Mouse (Mus musculus): Measurements from ENCODE around the gene Npepl1. TPM values are rescaled to one million over a fixed set of nuclear protein-coding genes. Genes with fewer than 3 reads are reported as not detected.

The Npepl1 gene
- polyA plus RNA-seq, 1 experiment from 2014 or later = 14.1 TPM

DNA sequence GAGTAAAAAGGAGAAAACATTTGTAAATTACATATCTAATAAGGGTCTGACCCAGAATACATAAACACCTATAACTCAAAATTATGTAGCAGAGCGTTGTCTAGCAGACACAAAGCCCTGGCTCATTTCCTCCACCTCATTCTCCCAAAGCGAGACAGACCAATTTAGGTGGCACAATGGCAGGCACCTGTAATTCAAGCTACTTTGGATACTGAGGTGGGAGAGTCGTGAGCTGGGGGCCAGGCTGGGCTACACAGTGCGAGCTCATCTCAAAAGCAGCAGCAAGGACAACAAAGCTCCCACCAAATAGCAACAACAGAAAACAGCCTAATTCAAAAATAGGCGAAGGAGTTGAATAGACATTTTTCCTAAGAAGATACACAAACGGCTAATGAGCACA, 18.8 kb downstream of the Npepl1 start:
- Histone ChIP-seq H3K4me1 (peaks cover 14% of the 10 kb centered on the region), H3K27ac (replicated peaks) (no peak overlapping the region), H3K4me3 (replicated peaks) (no peak overlapping the region), H3K9me3 (replicated peaks) (no peaks in the 10 kb centered on the region), H3K9ac (replicated peaks) (no peak overlapping the region), H3K4me2 (no peak overlapping the region), H3K36me3 (no peaks in the 10 kb centered on the region), H3K27me3 (replicated peaks) (no peaks in the 10 kb centered on the region)
- ATAC-seq (ENCODE audit: low FRiP score) = no peak
- 83% methylated on average over 6 of the region's 6 CpGs for whole genome bisulfite sequencing

DNA sequence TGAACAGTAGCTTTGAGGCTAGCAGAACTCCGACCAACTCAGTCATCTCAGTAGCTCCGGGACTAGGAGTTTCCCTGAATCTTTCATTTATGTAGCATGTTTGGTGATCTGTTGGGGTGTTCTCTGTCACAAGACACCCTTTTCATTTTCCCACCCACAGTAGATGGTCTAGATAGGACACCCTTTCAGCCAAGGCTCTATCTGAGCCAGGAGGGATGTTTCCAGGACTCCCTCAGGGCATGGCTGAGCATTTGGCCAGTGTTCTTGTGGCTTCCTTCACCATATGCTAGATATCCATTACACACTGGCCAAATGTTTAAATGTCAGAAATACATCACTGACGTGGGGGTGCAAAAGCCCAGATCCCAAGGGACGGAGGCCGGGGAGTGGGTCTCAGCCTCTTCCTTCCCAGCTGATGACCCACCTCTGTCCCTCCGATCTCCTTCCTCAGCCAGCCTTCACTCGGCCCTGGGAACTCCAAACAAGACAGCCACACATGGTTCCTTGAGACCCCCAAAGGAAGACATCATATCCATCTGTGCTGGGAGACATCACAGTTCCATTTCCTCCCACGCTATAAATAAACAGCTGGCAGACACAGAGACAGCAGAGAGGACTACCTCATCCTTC, 20.4 kb downstream of the Npepl1 start:
- H3K27ac ChIP-seq (replicated peaks) = no peak overlapping the region
- H3K4me3 ChIP-seq (replicated peaks) = no peak overlapping the region
- no peak for ATAC-seq (ENCODE audit: low FRiP score)
- H3K9me3 ChIP-seq (replicated peaks) = no peaks in the 10 kb centered on the region
- no peak overlapping the region for H3K4me2 ChIP-seq
- 87% methylated on average over 8 of the region's 8 CpGs for WGBS
- peaks cover 14% of the 10 kb centered on the region for H3K4me1 ChIP-seq
- no peak overlapping the region for H3K9ac ChIP-seq (replicated peaks)
- H3K36me3 ChIP-seq = no peaks in the 10 kb centered on the region
- H3K27me3 ChIP-seq (replicated peaks) = no peaks in the 10 kb centered on the region

- no peaks in the 10 kb centered on the region for H3K36me3 ChIP-seq
- H3K27me3 ChIP-seq (replicated peaks) = no peaks in the 10 kb centered on the region
- no peak overlapping the region for H3K9ac ChIP-seq (replicated peaks)
- WGBS = 89% methylated on average over 8 of the region's 8 CpGs
- no peak for ATAC-seq (ENCODE audit: low FRiP score)
- no peaks in the 10 kb centered on the region for H3K9me3 ChIP-seq (replicated peaks)
- H3K4me1 ChIP-seq = peaks cover under 1% of the 10 kb centered on the region; the same call in 1 of the 2 replicates
- no peak overlapping the region for H3K4me2 ChIP-seq
- H3K4me3 ChIP-seq (replicated peaks) = no peak overlapping the region
- H3K27ac ChIP-seq (replicated peaks) = no peak overlapping the region
These were observed 22.3 kb downstream of the Npepl1 start for GRCm38 (mm10) chr2:174132413-174132969.

DNA sequence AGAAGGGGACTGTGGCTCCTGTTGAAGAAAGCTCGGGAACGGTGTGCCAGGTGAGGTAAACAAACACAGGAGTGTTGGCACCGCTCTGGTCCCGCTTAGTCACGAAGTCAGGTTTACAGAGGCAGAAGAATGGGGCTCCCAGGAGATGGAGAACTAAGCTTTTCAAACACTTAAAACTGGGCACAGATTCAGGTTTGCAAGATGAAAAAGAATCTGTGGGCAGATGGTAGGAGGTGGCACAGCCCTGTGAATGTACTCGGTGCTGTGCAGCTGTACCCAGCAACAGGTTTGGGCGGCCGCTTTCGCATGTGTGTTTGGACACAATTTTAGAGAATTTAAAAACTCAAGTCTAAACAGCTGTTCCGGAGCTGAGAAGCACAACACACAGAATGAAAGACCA, 48.9 kb downstream of the Npepl1 start:
- Histone ChIP-seq H3K9me3 (replicated peaks) (no peaks in the 10 kb centered on the region), H3K27ac (replicated peaks) (no peak overlapping the region), H3K4me1 (no peaks in the 10 kb centered on the region), H3K4me2 (no peak overlapping the region), H3K36me3 (no peaks in the 10 kb centered on the region), H3K9ac (replicated peaks) (no peak overlapping the region), H3K27me3 (replicated peaks) (no peaks in the 10 kb centered on the region), H3K4me3 (replicated peaks) (no peak overlapping the region)
- ATAC-seq (ENCODE audit: low FRiP score) = no peak
- 84% methylated on average over 10 of the region's 10 CpGs for WGBS

GRCm38 (mm10) chr2:174160461-174160860, 50.3 kb downstream of the Npepl1 start:
- ATAC-seq (ENCODE audit: low FRiP score) = no peak
- 75% methylated on average over 3 of the region's 3 CpGs for WGBS
- no peaks in the 10 kb centered on the region for H3K36me3 ChIP-seq
- H3K27ac ChIP-seq (replicated peaks) = no peak overlapping the region
- H3K4me2 ChIP-seq = no peak overlapping the region
- H3K9me3 ChIP-seq (replicated peaks) = no peaks in the 10 kb centered on the region
- no peaks in the 10 kb centered on the region for H3K27me3 ChIP-seq (replicated peaks)
- H3K4me3 ChIP-seq (replicated peaks) = no peak overlapping the region
- no peak overlapping the region for H3K9ac ChIP-seq (replicated peaks)
- no peaks in the 10 kb centered on the region for H3K4me1 ChIP-seq

Other genes with a start within 250 kb of the Npepl1 start
- gene Stx16, start 34.0 kb upstream of the Npepl1 start, polyA plus RNA-seq (2015; fragmentation: Nextera tagmentation; extraction: Ambion mirVana) = 10.4 and 10.9 TPM in 2 replicates
- 1,725 and 1,770 TPM in 2 replicates for gene Gnas, start 174.0 kb downstream of the Npepl1 start, polyA plus RNA-seq (2015; fragmentation: Nextera tagmentation; extraction: Ambion mirVana)
- 17.0 and 19.8 TPM in 2 replicates for gene Gm20721, start 236.4 kb downstream of the Npepl1 start, polyA plus RNA-seq (2015; fragmentation: Nextera tagmentation; extraction: Ambion mirVana)

All from neural tube, embryonic 15.5 days (tissue).